ENCODE assay signal across 9 mouse cellular contexts in the genomic region with DNA sequence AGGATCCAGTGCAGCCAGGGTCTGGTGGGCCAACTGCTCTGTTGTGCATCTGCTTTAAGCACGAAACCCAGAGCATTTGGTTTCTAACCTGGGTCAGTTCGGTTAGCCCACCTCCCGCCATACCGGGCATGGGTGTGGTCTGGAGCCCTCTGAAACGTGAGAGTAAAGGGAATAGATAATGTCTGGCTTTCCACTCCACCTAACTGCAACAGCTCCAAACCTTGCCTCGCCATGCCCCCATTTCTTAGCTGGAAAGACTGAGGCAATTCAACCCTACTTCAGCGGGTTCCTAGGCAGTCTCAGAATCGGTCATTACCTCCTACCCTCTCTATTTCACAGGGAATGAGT. TPM values are rescaled to one million over a fixed set of nuclear protein-coding genes. Genes with fewer than 3 reads are reported as not detected.
DNase-seq lines count a peak whose midpoint lies in the region; ATAC-seq and TF ChIP-seq lines count a peak whose summit lies in the region.
"Had no signal": no experiment of that assay in that cellular context is flagged by ENCODE, and none has a peak within 500 bp of the region (broad histone marks: within the 10 kb centered on the region; RNA-seq: fewer than 3 reads in every experiment).

No protein-coding gene starts in this region.

- no peaks in the 10 kb centered on the region for H3K27me3 ChIP-seq in embryonic facial prominence, embryonic 13.5 days
- no peaks in the 10 kb centered on the region for H3K27me3 ChIP-seq in intestine, postnatal 0 days (replicated peaks; ENCODE audit: control insufficient read depth, insufficient read depth, low read length)
- H3K27me3 ChIP-seq in myocyte (ENCODE audit: control insufficient read depth, insufficient read depth, insufficient read length), result no peaks in the 10 kb centered on the region

- TF ChIP-seq POLR2A in myocyte (IDR thresholded peaks at IDR 0.05; ENCODE audit: insufficient read length, low read depth), result no peak

- H3K4me3 ChIP-seq in layer of hippocampus, adult 2 months, result peak overlapping the region; percentile 93
- H3K4me3 ChIP-seq in embryonic facial prominence, embryonic 13.5 days, result peak overlapping the region; percentile 79
- H3K4me3 ChIP-seq in intestine, postnatal 0 days (ENCODE audit: low read depth, low read length), result peak overlapping the region; percentile 63
- peak overlapping the region; percentile 68 for H3K4me3 ChIP-seq in myocyte

- DNase-seq in layer of hippocampus, adult 2 months (ENCODE audit: low spot score in 2 of 2), result no peak
- no peak for DNase-seq in layer of hippocampus, adult 9-10 months (ENCODE audit: low spot score)
- DNase-seq in adrenal gland, adult 2 months, result no peak
- DNase-seq in cerebellum, postnatal 25 days, result no peak
- DNase-seq in embryo, embryonic 10 days (ENCODE audit: low spot score), result no peak

- no peak for ATAC-seq in embryonic facial prominence, embryonic 13.5 days (ENCODE audit: insufficient number of reproducible peaks, insufficient read depth, low FRiP score, low TSS enrichment, low read depth)
- ATAC-seq in intestine, postnatal 0 days, result no peak

- H3K79me2 ChIP-seq in myocyte (ENCODE audit: control insufficient read depth, insufficient read depth), result peaks cover 12% of the 10 kb centered on the region

- peaks cover 16% of the 10 kb centered on the region for H3K4me1 ChIP-seq in embryonic facial prominence, embryonic 13.5 days
- no peaks in the 10 kb centered on the region for H3K4me1 ChIP-seq in intestine, postnatal 0 days (replicated peaks; ENCODE audit: control insufficient read depth, insufficient read depth, low read length)

- peak overlapping the region; percentile 77 for H3K4me2 ChIP-seq in embryonic facial prominence, embryonic 13.5 days
- H3K4me2 ChIP-seq in intestine, postnatal 0 days (replicated peaks; ENCODE audit: low read depth), result peak overlapping the region; percentile 78
- H3K4me2 ChIP-seq in myocyte (ENCODE audit: low read depth), result peak overlapping the region; percentile 80

- H3K9me3 ChIP-seq in embryonic facial prominence, embryonic 13.5 days, result no peaks in the 10 kb centered on the region
- H3K9me3 ChIP-seq in intestine, postnatal 0 days (ENCODE audit: control insufficient read depth), result no peaks in the 10 kb centered on the region

- WGBS in embryonic facial prominence, embryonic 13.5 days, result 14% methylated on average over 8 of the region's 8 CpGs
- WGBS in intestine, postnatal 0 days, result 20% methylated on average over 8 of the region's 8 CpGs

- no peak for TF ChIP-seq CTCF in layer of hippocampus, adult 2 months (conservative IDR thresholded peaks at IDR 0.05)
- TF ChIP-seq CTCF in intestine, postnatal 0 days (IDR thresholded peaks at IDR 0.05; ENCODE audit: low read depth), result no peak

- peaks cover 14% of the 10 kb centered on the region for H3K36me3 ChIP-seq in embryonic facial prominence, embryonic 13.5 days
- no peaks in the 10 kb centered on the region; the same call in 1 of the 2 replicates for H3K36me3 ChIP-seq in intestine, postnatal 0 days (ENCODE audit: control insufficient read depth, insufficient read depth)
- H3K36me3 ChIP-seq in myocyte (ENCODE audit: control insufficient read depth, insufficient read depth), result peaks cover 2% of the 10 kb centered on the region

- H3K27ac ChIP-seq in layer of hippocampus, adult 2 months, result peak overlapping the region; percentile 94
- H3K27ac ChIP-seq in embryonic facial prominence, embryonic 13.5 days, result 0 out of 2 replicates have a peak overlapping the region, but pooled peaks have one; percentile 48
- H3K27ac ChIP-seq in intestine, postnatal 0 days (ENCODE audit: low read depth, low read length), result no peak overlapping the region

- peak overlapping the region; percentile 0 for H3ac ChIP-seq in myocyte (ENCODE audit: control insufficient read depth, insufficient read length)

- peak overlapping the region; percentile 81 for H3K9ac ChIP-seq in embryonic facial prominence, embryonic 13.5 days
- peak overlapping the region; percentile 49; the same call in 1 of the 2 replicates for H3K9ac ChIP-seq in intestine, postnatal 0 days (ENCODE audit: low read depth, low read length)

TF ChIP-seq in myocyte, 11 proteins besides CTCF, POLR2A, EP300 and RAD21:
- no peak for TF ChIP-seq CEBPB (IDR thresholded peaks at IDR 0.05; ENCODE audit: insufficient read depth, poor library complexity, severe bottlenecking)
- no peak for TF ChIP-seq TCF12 (IDR thresholded peaks at IDR 0.05; ENCODE audit: insufficient read depth, poor library complexity, severe bottlenecking)
- no peak for TF ChIP-seq SRF (IDR thresholded peaks at IDR 0.05; ENCODE audit: control insufficient read depth, insufficient read length, low read depth)
- no peak for TF ChIP-seq TCF3 (IDR thresholded peaks at IDR 0.05; ENCODE audit: insufficient read length, low read depth)
- no peak for TF ChIP-seq MAX (IDR thresholded peaks at IDR 0.05; ENCODE audit: low read depth)
- no peak for TF ChIP-seq MYOD1 (IDR thresholded peaks at IDR 0.05; ENCODE audit: control insufficient read depth in 1 of 3, insufficient read length in 2 of 3, low read depth in 2 of 3)
- no peak for TF ChIP-seq REST (IDR thresholded peaks at IDR 0.05; ENCODE audit: insufficient read depth, insufficient read length)
- no peak for TF ChIP-seq E2F4 (IDR thresholded peaks at IDR 0.05; ENCODE audit: insufficient read depth)
- no peak for TF ChIP-seq MYOG (IDR thresholded peaks at IDR 0.05; ENCODE audit: control insufficient read depth in 1 of 3, insufficient read depth in 1 of 3, insufficient read length in 2 of 3, low read depth in 2 of 3)
- no peak for TF ChIP-seq USF1 (IDR thresholded peaks at IDR 0.05; ENCODE audit: low read depth)
- TF ChIP-seq POLR2AphosphoS2 (IDR thresholded peaks at IDR 0.05; ENCODE audit: insufficient read length, low read depth), result no peak
TF ChIP-seq in myocyte: peak in this region for 0.

RNA-seq across cellular contexts. Expression of a gene that starts 0.4 kb away (rescaled TPM):
- total RNA-seq in layer of hippocampus, adult 2 months (2021), result 10 to 100 TPM; 21.7 to 21.8 TPM
- 18.1 and 18.7 TPM in 2 replicates for polyA plus RNA-seq in embryonic facial prominence, embryonic 13.5 days (2015; fragmentation: Nextera tagmentation; extraction: Ambion mirVana)
- 7.4 and 7.9 TPM in 2 replicates for polyA plus RNA-seq in intestine, postnatal 0 days (2015; fragmentation: Nextera tagmentation; extraction: Ambion mirVana)
- polyA plus RNA-seq in myocyte (2012; fragmentation: generic; extraction: Trizol), result 9.6 TPM
- total RNA-seq in adrenal gland, adult 2 months (2021), result 10 to 100 TPM; 21.9 to 38.8 TPM
- 21.9 and 22.1 TPM in 2 replicates for polyA plus RNA-seq in adrenal gland, adult 2 months (2012; rRNA removed)

RNA-seq across cellular contexts. Expression of a gene that starts 13.9 kb away (rescaled TPM):
- under 1 TPM; 0.39 to 0.67 TPM for total RNA-seq in layer of hippocampus, adult 2 months (2021)
- polyA plus RNA-seq in embryonic facial prominence, embryonic 13.5 days (2015; fragmentation: Nextera tagmentation; extraction: Ambion mirVana), result 22.2 and 25.9 TPM in 2 replicates
- 9.2 and 11.0 TPM in 2 replicates for polyA plus RNA-seq in intestine, postnatal 0 days (2015; fragmentation: Nextera tagmentation; extraction: Ambion mirVana)
- polyA plus RNA-seq in myocyte (2012; fragmentation: generic; extraction: Trizol), result 0.17 TPM
- total RNA-seq in adrenal gland, adult 2 months (2021), result 1 to 10 TPM; 1.7 to 3.7 TPM
- polyA plus RNA-seq in adrenal gland, adult 2 months (2012; rRNA removed), result 2.0 and 5.5 TPM in 2 replicates
- total RNA-seq: hematopoietic stem cell, adult 5-6 weeks had no signal

RNA-seq across cellular contexts. Expression of a gene that starts 18.0 kb away (rescaled TPM):
- 10 to 100 TPM; 24.6 to 26.7 TPM for total RNA-seq in layer of hippocampus, adult 2 months (2021)
- 57.6 and 59.2 TPM in 2 replicates for polyA plus RNA-seq in embryonic facial prominence, embryonic 13.5 days (2015; fragmentation: Nextera tagmentation; extraction: Ambion mirVana)
- polyA plus RNA-seq in intestine, postnatal 0 days (2015; fragmentation: Nextera tagmentation; extraction: Ambion mirVana), result 18.0 and 18.4 TPM in 2 replicates
- 12.8 TPM for polyA plus RNA-seq in myocyte (2012; fragmentation: generic; extraction: Trizol)
- total RNA-seq in adrenal gland, adult 2 months (2021), result 10 to 100 TPM; 27.2 to 34.0 TPM
- 17.3 and 26.5 TPM in 2 replicates for polyA plus RNA-seq in adrenal gland, adult 2 months (2012; rRNA removed)
